10 mouse cellular contexts compared by ENCODE assay signal in the genomic region with DNA sequence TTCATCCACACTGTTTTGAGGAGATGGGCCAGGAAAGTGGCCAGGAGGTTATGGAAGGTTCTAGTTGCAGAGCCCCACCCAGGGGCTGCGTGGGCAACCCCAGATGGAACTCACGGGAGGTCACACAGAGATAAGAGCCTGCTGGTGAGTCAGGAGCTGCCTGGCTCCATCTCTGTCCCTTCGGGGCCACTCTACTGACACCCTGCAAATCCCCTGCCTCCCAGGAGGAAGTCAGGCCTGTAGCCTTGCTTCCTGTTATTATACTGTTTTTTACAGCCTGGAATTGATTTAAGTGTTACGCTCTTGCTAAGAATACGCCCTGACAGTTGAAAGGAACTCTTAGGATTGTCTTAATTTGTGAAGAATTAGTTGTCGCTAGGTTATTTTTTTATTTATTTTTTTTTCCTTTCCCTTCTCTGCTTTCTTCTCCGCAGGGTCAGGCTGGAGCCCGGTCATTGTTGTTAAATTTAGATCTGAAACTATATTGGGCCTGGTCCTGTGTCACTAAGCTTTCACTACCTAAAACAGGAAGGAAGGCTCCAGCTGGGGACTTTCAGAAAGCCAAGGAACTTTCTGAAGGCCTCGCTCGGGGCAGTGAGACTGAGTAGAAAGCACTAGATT.
DNase-seq lines count a peak whose midpoint lies in the region; ATAC-seq and TF ChIP-seq lines count a peak whose summit lies in the region.
"Had no signal": no experiment of that assay in that cellular context is flagged by ENCODE, and none has a peak within 500 bp of the region (broad histone marks: within the 10 kb centered on the region; RNA-seq: fewer than 3 reads in every experiment).

No protein-coding gene starts in this region.

- intact Hi-C loops in left cerebral cortex, adult 2 months (cut with DNase I), result no loop called here
- intact Hi-C loops in left cerebral cortex, postnatal 25 days (cut with DNase I), result no loop called here

- peak overlapping the region; percentile 36; the same call in 1 of the 2 replicates for H3K27ac ChIP-seq in left cerebral cortex, adult 2 months
- peak overlapping the region; percentile 42 for H3K27ac ChIP-seq in heart, embryonic 10.5 days
- H3K27ac ChIP-seq in hindbrain, embryonic 12.5 days, result no peak overlapping the region
- H3K27ac ChIP-seq: limb, embryonic 13.5 days had no signal

- no peaks in the 10 kb centered on the region for H3K36me3 ChIP-seq in heart, embryonic 10.5 days
- H3K36me3 ChIP-seq in hindbrain, embryonic 12.5 days, result no peaks in the 10 kb centered on the region
- H3K36me3 ChIP-seq: limb, embryonic 13.5 days had no signal

- H3K9ac ChIP-seq in hindbrain, embryonic 12.5 days, result no peak overlapping the region
- H3K9ac ChIP-seq: limb, embryonic 13.5 days had no signal

- H3K9me3 ChIP-seq in heart, embryonic 10.5 days, result no peaks in the 10 kb centered on the region
- H3K9me3 ChIP-seq in hindbrain, embryonic 12.5 days (replicated peaks), result no peaks in the 10 kb centered on the region
- H3K9me3 ChIP-seq: limb, embryonic 13.5 days had no signal

- TF ChIP-seq CTCF in left cerebral cortex, adult 2 months (IDR thresholded peaks at IDR 0.05), result no peak

- H3K4me3 ChIP-seq in left cerebral cortex, adult 2 months, result no peak overlapping the region
- no peak overlapping the region for H3K4me3 ChIP-seq in heart, embryonic 10.5 days
- no peak overlapping the region for H3K4me3 ChIP-seq in hindbrain, embryonic 12.5 days
- H3K4me3 ChIP-seq: limb, embryonic 13.5 days had no signal

- no peak overlapping the region for H3K4me2 ChIP-seq in hindbrain, embryonic 12.5 days (replicated peaks)
- H3K4me2 ChIP-seq: limb, embryonic 13.5 days had no signal

- DNase-seq in left cerebral cortex, adult 2 months (ENCODE audit: extremely low spot score in 1 of 2, low spot score in 2 of 2), result no peak
- DNase-seq in left cerebral cortex, postnatal 25 days (ENCODE audit: low spot score in 2 of 2), result no peak
- DNase-seq in heart, embryonic 10.5 days (ENCODE audit: low spot score), result no peak
- DNase-seq in kidney, adult 9 months, result peak; percentile 69
- DNase-seq in lung, postnatal 4 days, result peak; percentile 30 to 62
- DNase-seq in testis, postnatal 10 days (ENCODE audit: low spot score), result no peak
- no peak for DNase-seq in urinary bladder, postnatal 25 days (ENCODE audit: low spot score)
- DNase-seq: thymus, adult 18-20 months had no signal

- H3K4me1 ChIP-seq in heart, embryonic 10.5 days, result peaks cover 17% of the 10 kb centered on the region
- H3K4me1 ChIP-seq in hindbrain, embryonic 12.5 days, result peaks cover 6% of the 10 kb centered on the region

- no peak for ATAC-seq in hindbrain, embryonic 12.5 days (ENCODE audit: low FRiP score)

- H3K27me3 ChIP-seq in heart, embryonic 10.5 days (ENCODE audit: insufficient read depth, poor library complexity, severe bottlenecking), result peaks cover 29% of the 10 kb centered on the region
- peaks cover 35% of the 10 kb centered on the region for H3K27me3 ChIP-seq in hindbrain, embryonic 12.5 days

- WGBS in heart, embryonic 10.5 days, result 38% methylated on average over 10 of the region's 10 CpGs
- 60% methylated on average over 10 of the region's 10 CpGs for WGBS in hindbrain, embryonic 12.5 days

Comparison
In these comparisons a context has a peak if more than half of its experiments do, and no peak if none do; other contexts are left out.
1. DNase-seq: peak in kidney, adult 9 months (single experiment) and lung, postnatal 4 days (2 of 2); none in left cerebral cortex, adult 2 months (0 of 2), left cerebral cortex, postnatal 25 days (0 of 2), heart, embryonic 10.5 days (single experiment), testis, postnatal 10 days (single experiment) and urinary bladder, postnatal 25 days (single experiment).